Mouse (Mus musculus) embryo, embryonic 11.5 days (tissue): ENCODE data around the gene Tbc1d8.

Experiments
- DNase-seq: peaks from one replicate; pipeline ENCODE4 v3.0.0-alpha.2; 2012; ENCODE audit warnings: low read depth, low spot score

The Tbc1d8 gene

GRCm38 (mm10) chr1:39396347-39396746 lies 82.2 kb downstream of the Tbc1d8 start:
- no peak for DNase-seq

GRCm38 (mm10) chr1:39394650-39395049 lies 83.9 kb downstream of the Tbc1d8 start:
- no peak for DNase-seq

GRCm38 (mm10) chr1:39394096-39394495 lies 84.5 kb downstream of the Tbc1d8 start:
- DNase-seq, result no peak

- no peak for DNase-seq
Observed at GRCm38 (mm10) chr1:39393217-39393867, 85.2 kb downstream of the Tbc1d8 start.

- peak; percentile 47 for DNase-seq
Observed at GRCm38 (mm10) chr1:39392189-39392588, 86.4 kb downstream of the Tbc1d8 start.

- no peak for DNase-seq
Observed at GRCm38 (mm10) chr1:39391652-39392051, 86.9 kb downstream of the Tbc1d8 start.

- DNase-seq, result no peak
Observed at GRCm38 (mm10) chr1:39389338-39389737, 89.2 kb downstream of the Tbc1d8 start.

- DNase-seq, result no peak
Observed at GRCm38 (mm10) chr1:39388163-39388562, 90.4 kb downstream of the Tbc1d8 start.

GRCm38 (mm10) chr1:39387497-39387896 lies 91.1 kb downstream of the Tbc1d8 start:
- no peak for DNase-seq

GRCm38 (mm10) chr1:39386456-39386855 lies 92.1 kb downstream of the Tbc1d8 start:
- no peak for DNase-seq

- no peak for DNase-seq
Observed at GRCm38 (mm10) chr1:39384914-39385313, 93.6 kb downstream of the Tbc1d8 start.

GRCm38 (mm10) chr1:39381017-39381416 lies 97.5 kb downstream of the Tbc1d8 start:
- no peak for DNase-seq

GRCm38 (mm10) chr1:39379021-39379420 lies 99.5 kb downstream of the Tbc1d8 start:
- DNase-seq, result no peak

GRCm38 (mm10) chr1:39378540-39378939 lies 100.0 kb downstream of the Tbc1d8 start:
- no peak for DNase-seq

- no peak for DNase-seq
Observed at GRCm38 (mm10) chr1:39376726-39377240, 101.8 kb downstream of the Tbc1d8 start.

- no peak for DNase-seq
Observed at GRCm38 (mm10) chr1:39376121-39376520, 102.4 kb downstream of the Tbc1d8 start.

- no peak for DNase-seq
Observed at GRCm38 (mm10) chr1:39374231-39374809, 104.2 kb downstream of the Tbc1d8 start.

GRCm38 (mm10) chr1:39373378-39373777 lies 105.2 kb downstream of the Tbc1d8 start:
- no peak for DNase-seq

GRCm38 (mm10) chr1:39372220-39372843 lies 106.2 kb downstream of the Tbc1d8 start:
- no peak for DNase-seq

- no peak for DNase-seq
Observed at GRCm38 (mm10) chr1:39370431-39370830, 108.1 kb downstream of the Tbc1d8 start.

GRCm38 (mm10) chr1:39368267-39368841 lies 110.2 kb downstream of the Tbc1d8 start:
- no peak for DNase-seq

GRCm38 (mm10) chr1:39367601-39368266 lies 110.8 kb downstream of the Tbc1d8 start, which contains the start of gene Rpl31:
TSS of gene Rpl31 (plus strand) at chr1:39367842.
- DNase-seq, result peak; percentile 88
